Mouse (Mus musculus): Measurements from ENCODE around the gene Hist1h2bf. TPM values are rescaled to one million over a fixed set of nuclear protein-coding genes. Genes with fewer than 3 reads are reported as not detected.

The Hist1h2bf gene
- polyA plus RNA-seq, 1 experiment from 2014 or later = 5.9 TPM

Small RNA genes lying within 50 kb of the gene (microRNA-seq; reads per million reads assigned to microRNA genes)
- gene Gm44297 (ENCODE audit: insufficient number of aligned reads) (not detected), gene Gm44359 (ENCODE audit: insufficient number of aligned reads) (not detected), gene Gm44394 (ENCODE audit: insufficient number of aligned reads) (not detected)

Other genes starting within 250 kb of the Hist1h2bf start
- 61.9 and 72.7 TPM in 2 replicates for gene Zfp322a, start 205.0 kb downstream of the Hist1h2bf start, polyA plus RNA-seq (2014; fragmentation: Nextera tagmentation; extraction: Ambion mirVana)
- gene Abt1, start 150.3 kb downstream of the Hist1h2bf start, polyA plus RNA-seq (2014; fragmentation: Nextera tagmentation; extraction: Ambion mirVana) = 13.0 and 13.5 TPM in 2 replicates
- gene Btn1a1, start 108.3 kb downstream of the Hist1h2bf start, polyA plus RNA-seq (2014; fragmentation: Nextera tagmentation; extraction: Ambion mirVana) = 0.17 and 0.19 TPM in 2 replicates
- 0.48 and 0.59 TPM in 2 replicates for gene Btn2a2, start 85.3 kb downstream of the Hist1h2bf start, polyA plus RNA-seq (2014; fragmentation: Nextera tagmentation; extraction: Ambion mirVana)
- 2.0 and 4.9 TPM in 2 replicates for gene Hist1h4h, start 43.1 kb downstream of the Hist1h2bf start, polyA plus RNA-seq (2014; fragmentation: Nextera tagmentation; extraction: Ambion mirVana)
- 7.7 and 9.3 TPM in 2 replicates for gene Hist1h2af, start 40.3 kb downstream of the Hist1h2bf start, polyA plus RNA-seq (2014; fragmentation: Nextera tagmentation; extraction: Ambion mirVana)
- 5.2 and 5.7 TPM in 2 replicates for gene Hist1h3g, start 38.8 kb downstream of the Hist1h2bf start, polyA plus RNA-seq (2014; fragmentation: Nextera tagmentation; extraction: Ambion mirVana)
- gene Hist1h2bh, start 30.8 kb downstream of the Hist1h2bf start, polyA plus RNA-seq (2014; fragmentation: Nextera tagmentation; extraction: Ambion mirVana) = 0.85 and 1.2 TPM in 2 replicates
- 0.92 and 1.4 TPM in 2 replicates for gene Hist1h3f, start 30.1 kb downstream of the Hist1h2bf start, polyA plus RNA-seq (2014; fragmentation: Nextera tagmentation; extraction: Ambion mirVana)
- 1.2 and 1.3 TPM in 2 replicates for gene Hist1h4f, start 22.5 kb downstream of the Hist1h2bf start, polyA plus RNA-seq (2014; fragmentation: Nextera tagmentation; extraction: Ambion mirVana)
- gene Hist1h1d, start 20.9 kb downstream of the Hist1h2bf start, polyA plus RNA-seq (2014; fragmentation: Nextera tagmentation; extraction: Ambion mirVana) = 0.87 and 0.92 TPM in 2 replicates
- 6.7 and 10.4 TPM in 2 replicates for gene Hist1h3e, start 11.8 kb downstream of the Hist1h2bf start, polyA plus RNA-seq (2014; fragmentation: Nextera tagmentation; extraction: Ambion mirVana)
- 96.4 and 102 TPM in 2 replicates for gene Hist1h2ae, start 3.0 kb downstream of the Hist1h2bf start, polyA plus RNA-seq (2014; fragmentation: Nextera tagmentation; extraction: Ambion mirVana)
- 7.4 and 10.0 TPM in 2 replicates for gene Hist1h2bg, start 2.8 kb downstream of the Hist1h2bf start, polyA plus RNA-seq (2014; fragmentation: Nextera tagmentation; extraction: Ambion mirVana)
- gene Hist1h2ad, start 185 bp upstream of the Hist1h2bf start, polyA plus RNA-seq (2014; fragmentation: Nextera tagmentation; extraction: Ambion mirVana) = 2.5 and 3.0 TPM in 2 replicates
- 11.9 and 13.9 TPM in 2 replicates for gene Hist1h3d, start 1.6 kb upstream of the Hist1h2bf start, polyA plus RNA-seq (2014; fragmentation: Nextera tagmentation; extraction: Ambion mirVana)
- gene Hist1h4d, start 7.4 kb upstream of the Hist1h2bf start, polyA plus RNA-seq (2014; fragmentation: Nextera tagmentation; extraction: Ambion mirVana) = 132 and 133 TPM in 2 replicates
- 4.0 and 4.6 TPM in 2 replicates for gene Hist1h2be, start 46.9 kb upstream of the Hist1h2bf start, polyA plus RNA-seq (2014; fragmentation: Nextera tagmentation; extraction: Ambion mirVana)
- gene Hist1h1e, start 48.4 kb upstream of the Hist1h2bf start, polyA plus RNA-seq (2014; fragmentation: Nextera tagmentation; extraction: Ambion mirVana) = 27.3 and 27.7 TPM in 2 replicates
- gene Hist1h2ac, start 109.8 kb upstream of the Hist1h2bf start, polyA plus RNA-seq (2014; fragmentation: Nextera tagmentation; extraction: Ambion mirVana) = 1.1 and 1.2 TPM in 2 replicates
- 23.4 and 25.3 TPM in 2 replicates for gene Hist1h2bc, start 110.0 kb upstream of the Hist1h2bf start, polyA plus RNA-seq (2014; fragmentation: Nextera tagmentation; extraction: Ambion mirVana)
- 0.51 TPM in 1 of 2 replicates, not detected in the other for gene Hist1h1t, start 121.6 kb upstream of the Hist1h2bf start, polyA plus RNA-seq (2014; fragmentation: Nextera tagmentation; extraction: Ambion mirVana)
- gene Hist1h4c, start 124.3 kb upstream of the Hist1h2bf start, polyA plus RNA-seq (2014; fragmentation: Nextera tagmentation; extraction: Ambion mirVana) = 6.0 and 6.8 TPM in 2 replicates
- 2.2 TPM in 2 replicates for gene Hfe, start 136.7 kb upstream of the Hist1h2bf start, polyA plus RNA-seq (2014; fragmentation: Nextera tagmentation; extraction: Ambion mirVana)
- 14.5 and 15.2 TPM in 2 replicates for gene Hist1h1c, start 164.6 kb upstream of the Hist1h2bf start, polyA plus RNA-seq (2014; fragmentation: Nextera tagmentation; extraction: Ambion mirVana)
- 8.7 and 10.6 TPM in 2 replicates for gene Hist1h3c, start 171.4 kb upstream of the Hist1h2bf start, polyA plus RNA-seq (2014; fragmentation: Nextera tagmentation; extraction: Ambion mirVana)
- gene Hist1h2bb, start 172.5 kb upstream of the Hist1h2bf start, polyA plus RNA-seq (2014; fragmentation: Nextera tagmentation; extraction: Ambion mirVana) = 2.6 and 3.4 TPM in 2 replicates
- 59.7 and 63.1 TPM in 2 replicates for gene Hist1h2ab, start 176.9 kb upstream of the Hist1h2bf start, polyA plus RNA-seq (2014; fragmentation: Nextera tagmentation; extraction: Ambion mirVana)
- gene Hist1h3b, start 178.1 kb upstream of the Hist1h2bf start, polyA plus RNA-seq (2014; fragmentation: Nextera tagmentation; extraction: Ambion mirVana) = 11.7 and 15.4 TPM in 2 replicates
- gene Hist1h4b, start 182.8 kb upstream of the Hist1h2bf start, polyA plus RNA-seq (2014; fragmentation: Nextera tagmentation; extraction: Ambion mirVana) = 4.7 and 5.9 TPM in 2 replicates
- gene Hist1h4a, start 187.0 kb upstream of the Hist1h2bf start, polyA plus RNA-seq (2014; fragmentation: Nextera tagmentation; extraction: Ambion mirVana) = 0.95 TPM in 1 of 2 replicates, not detected in the other
- gene Hist1h3a, start 188.2 kb upstream of the Hist1h2bf start, polyA plus RNA-seq (2014; fragmentation: Nextera tagmentation; extraction: Ambion mirVana) = 2.9 and 5.4 TPM in 2 replicates
- gene Hist1h1a, start 189.5 kb upstream of the Hist1h2bf start, polyA plus RNA-seq (2014; fragmentation: Nextera tagmentation; extraction: Ambion mirVana) = 2.7 and 4.0 TPM in 2 replicates
- 0.13 TPM in 1 of 2 replicates, not detected in the other for gene Trim38, start 195.7 kb upstream of the Hist1h2bf start, polyA plus RNA-seq (2014; fragmentation: Nextera tagmentation; extraction: Ambion mirVana)
- not detected in 2 replicates for gene Slc17a2, start 232.8 kb upstream of the Hist1h2bf start, polyA plus RNA-seq (2014; fragmentation: Nextera tagmentation; extraction: Ambion mirVana)